Mouse (Mus musculus) lung, embryonic 14.5 days (tissue): ENCODE measurements around the gene 4930426L09Rik. TPM values are rescaled to one million over a fixed set of nuclear protein-coding genes. Genes with fewer than 3 reads are reported as not detected.
"Not testable (repeated sequence)": the region's sequence is repeated elsewhere in the genome, so short reads cannot be mapped to it uniquely, and the experiment has no call there.

Experiments used
- ATAC-seq: fragments of 200-750 bp; cut with Nextera tagmentation; 2 replicates; pipeline ENCODE4 v1.8.0; 2017; ENCODE audit warnings: mild to moderate bottlenecking, moderate TSS enrichment, moderate library complexity; ENCODE audit not compliant: insufficient read depth
- DNase-seq: peaks from one replicate; pipeline ENCODE4 v3.0.0-alpha.2; 2015
- H3K27ac ChIP-seq: fragments of 300-500 bp; sonication (generic); 2 replicates; pipeline ENCODE4 v1.5.1; 2014; ENCODE audit warnings: low read depth, mild to moderate bottlenecking, moderate library complexity
- H3K27me3 ChIP-seq: fragments of 300-500 bp; sonication (generic); 2 replicates; pipeline ENCODE4 v1.6.1; 2014; ENCODE audit warnings: low read length, control low read depth; ENCODE audit not compliant: insufficient read depth
- H3K36me3 ChIP-seq: fragments of 300-500 bp; sonication (generic); 2 replicates; pipeline ENCODE4 v1.6.1; 2014; ENCODE audit warnings: control low read depth; ENCODE audit not compliant: insufficient read depth
- H3K4me1 ChIP-seq: fragments of 300-500 bp; sonication (generic); 2 replicates; pipeline ENCODE4 v1.6.1; 2014; ENCODE audit warnings: antibody characterized with exemption, control low read depth; ENCODE audit not compliant: insufficient read depth
- H3K4me2 ChIP-seq: fragments of 300-500 bp; sonication (generic); 2 replicates; pipeline ENCODE4 v1.6.1; 2014; ENCODE audit warnings: mild to moderate bottlenecking
- H3K4me3 ChIP-seq: fragments of 300-500 bp; sonication (generic); 2 replicates; pipeline ENCODE4 v1.5.1; 2014; ENCODE audit warnings: low read depth, low read length
- H3K9ac ChIP-seq: fragments of 300-500 bp; sonication (generic); 2 replicates; pipeline ENCODE4 v1.6.1; 2014
- H3K9me3 ChIP-seq: fragments of 300-500 bp; sonication (generic); 2 replicates; pipeline ENCODE4 v1.6.1; 2016; ENCODE audit warnings: low read depth, low read length, control low read depth
- CTCF ChIP-seq: IDR thresholded peaks from 2 replicates; pipeline ENCODE4 v1.5.1; 2016; ENCODE audit warnings: antibody characterized with exemption, low read depth
- WGBS: fragments of 180-500 bp; shearing (Covaris S2); extraction: QIAGEN DNeasy Blood & Tissue Kit; methylation state at CpG from one replicate; pipeline ENCODE4 v1.1.7; 2014; 5-methylcytosine and 5-hydroxymethylcytosine counted together
- polyA plus RNA-seq: library from polyadenylated mRNA; unstranded; fragments of >200 nt; fragmentation: Nextera tagmentation; extraction: Ambion mirVana; gene quantifications from 2 replicates; pipeline ENCODE4 v1.2.1, GENCODE M21; 2014

4930426L09Rik gene
- polyA plus RNA-seq, 1 experiment from 2014 or later = 0.57 TPM

DNA sequence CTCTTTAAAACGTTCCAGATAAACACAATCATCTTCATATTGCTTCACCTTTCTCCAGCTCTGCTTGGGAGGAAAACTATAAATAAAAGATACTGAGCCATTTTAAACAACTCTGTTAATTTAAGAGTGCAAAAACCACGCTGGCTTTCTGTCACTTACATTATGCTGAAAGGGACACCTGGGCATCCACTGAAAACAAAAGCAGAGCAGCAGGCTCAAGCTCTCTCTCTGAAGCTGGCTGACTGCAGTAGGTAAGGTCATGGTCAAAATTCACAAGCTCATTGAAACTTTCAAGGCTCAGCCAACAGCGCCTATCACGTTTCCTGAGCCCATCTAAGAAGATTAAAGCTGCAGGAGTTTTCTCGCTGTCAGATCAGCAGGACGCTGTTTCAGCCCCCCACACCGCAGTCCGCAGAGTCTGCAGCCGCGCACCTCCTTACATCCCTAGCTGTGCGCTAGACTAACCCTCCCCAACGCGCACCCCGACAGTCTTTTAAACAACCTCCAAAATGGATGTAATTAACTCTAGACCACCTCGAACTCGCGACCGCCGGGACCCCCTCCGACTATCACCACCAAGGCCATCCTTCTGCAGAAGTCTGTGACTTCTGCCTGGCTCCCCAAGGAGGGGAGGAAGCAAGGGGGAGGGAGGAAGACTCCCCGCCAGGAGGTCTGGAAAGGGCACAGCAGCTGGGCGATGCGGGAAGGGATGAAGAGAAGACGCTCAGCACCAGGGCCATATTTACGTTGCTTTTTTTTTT is 1.5 kb upstream of the 4930426L09Rik start:
- H3K27me3 ChIP-seq = no peaks in the 10 kb centered on the region
- H3K4me1 ChIP-seq = 0 out of 2 replicates have a peak, but pooled peaks cover 2% of the 10 kb centered on the region
- peak overlapping the region; percentile 68 for H3K9ac ChIP-seq
- ATAC-seq (no peak), DNase-seq (peak; percentile 44)
- under 1% methylated on average over 25 of the region's 25 CpGs for WGBS
- H3K4me3 ChIP-seq = peak overlapping the region; percentile 79
- H3K9me3 ChIP-seq = no peaks in the 10 kb centered on the region; the same call in 1 of the 2 replicates
- H3K4me2 ChIP-seq = peak overlapping the region; percentile 93
- H3K27ac ChIP-seq = no peak overlapping the region; the same call in 1 of the 2 replicates
- H3K36me3 ChIP-seq = no peaks in the 10 kb centered on the region
- TF ChIP-seq CTCF = no peak

DNA sequence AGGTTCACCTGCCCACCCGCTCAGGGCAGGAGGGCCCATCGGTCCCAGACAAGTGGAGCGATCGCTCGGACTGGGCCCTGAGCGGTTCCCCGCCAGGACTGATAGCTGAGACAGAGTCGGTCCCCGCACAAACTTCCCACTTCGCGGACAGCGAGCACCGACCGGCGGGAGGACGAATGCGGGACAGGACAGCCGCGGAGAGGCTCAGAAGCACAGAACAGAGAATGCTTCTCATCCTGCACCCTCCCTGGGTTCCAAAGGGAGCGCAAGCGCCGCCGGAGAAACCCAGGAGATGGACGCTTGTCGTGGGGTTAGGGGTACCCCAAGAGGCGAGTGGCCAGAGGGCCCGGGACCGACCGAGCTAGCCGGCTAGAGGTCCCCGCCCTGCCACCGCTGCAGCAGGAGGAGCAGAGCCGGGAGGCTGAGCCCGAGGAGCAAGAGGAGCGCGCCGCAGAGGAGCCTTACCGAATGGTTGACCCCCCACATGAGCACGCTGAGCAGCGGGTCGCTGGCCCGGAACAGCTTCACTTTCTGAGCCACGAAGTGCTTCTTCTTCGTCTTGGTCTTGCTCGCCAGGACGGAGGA is 664 bp upstream of the 4930426L09Rik start:
- peak overlapping the region; percentile 92 for H3K27ac ChIP-seq
- H3K9me3 ChIP-seq = no peaks in the 10 kb centered on the region
- DNase-seq (peak; percentile 67), ATAC-seq (peak; percentile 78)
- peak overlapping the region; percentile 79 for H3K4me3 ChIP-seq
- peak overlapping the region; percentile 93 for H3K4me2 ChIP-seq
- WGBS = under 1% methylated on average over 46 of the region's 46 CpGs
- H3K4me1 ChIP-seq = 0 out of 2 replicates have a peak, but pooled peaks cover 2% of the 10 kb centered on the region
- H3K36me3 ChIP-seq = no peaks in the 10 kb centered on the region
- peak overlapping the region; percentile 68 for H3K9ac ChIP-seq
- H3K27me3 ChIP-seq = no peaks in the 10 kb centered on the region
- TF ChIP-seq CTCF = no peak

DNA sequence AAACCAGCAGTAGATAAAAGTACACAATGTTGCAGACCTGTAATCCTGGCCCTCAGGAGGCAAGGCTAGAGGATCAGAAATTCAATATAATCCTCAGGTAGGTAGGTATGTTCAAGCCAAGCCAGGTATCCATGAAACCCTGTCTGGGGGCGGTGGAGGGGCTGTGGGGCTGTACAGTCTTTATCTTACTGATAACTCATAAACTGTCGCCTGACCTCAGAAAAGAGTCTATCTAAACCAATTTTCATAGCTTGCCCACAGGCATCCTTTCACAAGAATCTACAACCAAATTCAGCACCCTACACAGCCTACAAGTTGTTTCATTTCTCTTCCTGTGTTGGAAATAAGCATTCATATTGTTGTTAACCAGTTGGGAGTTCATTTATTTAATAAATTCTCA is 1.3 kb downstream of the 4930426L09Rik start:
- H3K27me3 ChIP-seq = no peaks in the 10 kb centered on the region
- H3K4me2 ChIP-seq = no peak overlapping the region
- no peak overlapping the region for H3K9ac ChIP-seq
- H3K9me3 ChIP-seq = no peaks in the 10 kb centered on the region
- H3K4me1 ChIP-seq = 0 out of 2 replicates have a peak, but pooled peaks cover 2% of the 10 kb centered on the region
- H3K27ac ChIP-seq = no peak overlapping the region
- no peak for ATAC-seq
- H3K36me3 ChIP-seq = no peaks in the 10 kb centered on the region
- no peak for DNase-seq
- 90% methylated on average over 2 of the region's 2 CpGs for WGBS
- TF ChIP-seq CTCF = no peak
- H3K4me3 ChIP-seq = no peak overlapping the region

DNA sequence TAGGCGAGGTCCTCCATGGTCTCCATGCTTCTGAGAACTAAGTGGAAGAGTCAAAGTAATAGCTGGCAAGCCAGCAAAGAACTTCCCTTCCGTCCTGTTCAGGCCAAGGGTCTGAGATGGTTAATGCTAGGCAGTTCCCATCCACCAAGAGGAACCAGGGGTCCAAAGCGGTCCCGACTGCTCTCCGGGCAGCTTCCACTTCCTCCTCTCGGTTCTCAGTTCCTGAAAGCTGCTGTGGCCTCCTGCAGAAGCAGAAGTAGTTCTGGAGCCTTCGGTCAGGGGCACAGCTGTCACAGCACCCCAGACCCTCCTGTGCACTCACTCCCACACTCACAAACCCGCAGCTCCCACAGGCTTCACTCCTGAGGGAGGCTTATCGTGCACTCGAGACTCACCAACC is 6.7 kb downstream of the 4930426L09Rik start:
- H3K27me3 ChIP-seq = no peaks in the 10 kb centered on the region
- no peaks in the 10 kb centered on the region for H3K9me3 ChIP-seq
- WGBS = 67% methylated on average over 10 of the region's 10 CpGs
- no peak overlapping the region for H3K27ac ChIP-seq
- H3K4me3 ChIP-seq = no peak overlapping the region
- H3K9ac ChIP-seq = no peak overlapping the region
- ATAC-seq (no peak), DNase-seq (no peak)
- no peak for TF ChIP-seq CTCF
- no peak overlapping the region for H3K4me2 ChIP-seq
- H3K36me3 ChIP-seq = no peaks in the 10 kb centered on the region
- H3K4me1 ChIP-seq = no peaks in the 10 kb centered on the region

DNA sequence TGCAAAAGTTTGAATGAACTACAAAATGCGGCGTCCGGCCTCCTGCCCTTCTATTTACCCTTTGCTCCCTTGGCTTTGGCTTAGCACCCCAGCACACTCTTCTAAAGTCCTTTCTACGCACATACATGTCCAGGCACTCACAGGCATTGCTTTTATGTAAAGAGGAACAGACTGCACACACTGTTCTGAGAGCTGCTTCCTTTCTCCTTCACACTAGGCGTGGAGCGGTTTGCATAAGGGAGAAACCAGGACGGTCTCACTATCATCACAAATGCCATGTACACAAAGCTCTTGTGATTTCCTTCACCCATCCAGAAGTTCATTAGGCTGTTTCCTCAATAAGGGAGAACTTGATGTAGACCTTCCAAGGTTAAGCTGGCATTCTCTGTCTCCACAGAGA is 8.0 kb downstream of the 4930426L09Rik start:
- no peak for TF ChIP-seq CTCF
- Histone ChIP-seq H3K4me2 (no peak overlapping the region), H3K9ac (no peak overlapping the region), H3K4me1 (no peaks in the 10 kb centered on the region), H3K9me3 (no peaks in the 10 kb centered on the region), H3K27me3 (no peaks in the 10 kb centered on the region), H3K27ac (no peak overlapping the region), H3K4me3 (no peak overlapping the region), H3K36me3 (no peaks in the 10 kb centered on the region)
- ATAC-seq = no peak
- no peak for DNase-seq
- WGBS = 86% methylated on average over 7 of the region's 7 CpGs

DNA sequence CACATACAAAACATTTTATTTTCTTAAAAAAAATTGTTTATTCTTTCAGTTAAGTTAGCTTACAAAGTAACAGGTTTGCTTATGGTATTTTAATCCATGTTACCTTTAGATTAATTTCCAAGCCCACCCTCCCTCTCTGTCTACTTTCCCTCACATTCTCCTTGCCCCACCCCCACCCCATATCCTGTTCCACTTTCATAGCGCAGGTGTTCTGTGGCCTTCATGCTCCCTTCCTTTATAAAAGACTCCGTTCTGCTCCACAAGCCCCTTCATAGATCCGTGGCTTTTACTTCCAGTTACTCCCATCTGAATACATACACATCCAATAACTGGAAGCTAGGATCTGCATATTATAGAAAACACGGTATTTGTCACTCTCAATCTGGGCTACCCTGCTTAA is 9.4 kb downstream of the 4930426L09Rik start:
- 75% methylated on average over 4 of the region's 4 CpGs for WGBS
- H3K27me3 ChIP-seq = no peaks in the 10 kb centered on the region

DNA sequence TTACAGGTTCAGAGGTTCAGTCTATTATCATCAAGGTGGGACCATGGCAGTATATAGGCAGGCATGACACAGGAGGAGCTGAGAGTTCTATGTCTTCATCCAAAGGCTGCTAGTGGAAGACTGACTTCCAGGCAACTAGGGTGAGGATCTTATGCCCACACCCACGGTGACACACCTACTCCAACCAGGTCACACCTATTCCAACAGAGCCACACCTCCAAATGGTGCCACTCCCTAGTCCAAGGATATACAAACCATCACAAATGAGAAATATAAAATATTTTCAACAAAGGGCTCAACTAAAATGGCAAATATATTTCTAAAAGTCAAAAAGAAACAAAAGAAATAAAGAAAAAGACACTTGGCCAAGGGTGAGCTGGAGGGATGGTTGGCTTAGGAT is 12.4 kb downstream of the 4930426L09Rik start:
- not testable (repeated sequence) for H3K4me2 ChIP-seq, ATAC-seq, H3K36me3 ChIP-seq, H3K4me3 ChIP-seq, H3K9me3 ChIP-seq, H3K27me3 ChIP-seq, DNase-seq, H3K27ac ChIP-seq, H3K9ac ChIP-seq, H3K4me1 ChIP-seq
- WGBS = 80% methylated on average over 1 of the region's 1 CpGs

More for the DNA sequence above, 9.4 kb downstream of the 4930426L09Rik start:
- Histone ChIP-seq H3K4me2 (no peak overlapping the region), H3K36me3 (no peaks in the 10 kb centered on the region), H3K4me3 (no peak overlapping the region), H3K9me3 (no peaks in the 10 kb centered on the region), H3K9ac (no peak overlapping the region), H3K4me1 (no peaks in the 10 kb centered on the region), H3K27ac (no peak overlapping the region)
- no peak for DNase-seq
- TF ChIP-seq CTCF = no peak
- no peak for ATAC-seq
